Mouse (Mus musculus): ENCODE results near the gene Kank1. TPM values are rescaled to one million over a fixed set of nuclear protein-coding genes. Genes with fewer than 3 reads are reported as not detected.

Gene Kank1
- polyA plus RNA-seq, 1 experiment from 2014 or later: 8.2 TPM

DNA sequence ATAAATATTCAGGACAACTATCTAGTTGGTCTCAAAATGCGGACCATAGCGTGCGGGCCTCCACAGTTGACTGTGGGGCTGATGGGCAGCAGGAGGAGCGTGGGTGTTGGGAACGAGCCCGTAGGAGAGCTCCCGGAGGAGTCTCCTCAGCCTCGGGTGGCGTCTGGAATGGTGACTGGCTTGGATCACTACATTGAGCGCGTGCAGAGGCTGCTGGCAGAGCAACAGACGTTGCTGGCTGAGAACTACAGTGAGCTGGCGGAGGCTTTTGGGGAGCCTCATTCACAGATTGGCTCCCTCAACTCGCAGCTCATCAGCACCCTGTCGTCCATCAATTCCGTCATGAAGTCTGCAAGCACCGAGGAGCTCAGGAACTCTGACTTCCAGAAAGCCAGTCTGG, 174.6 kb downstream of the Kank1 start:
- no peak for DNase-seq
- WGBS (ENCODE audit: insufficient replicate concordance): 75% methylated on average over 17 of the region's 17 CpGs
- no peak overlapping the region for H3K9ac ChIP-seq (replicated peaks)
- H3K9me3 ChIP-seq (ENCODE audit: low read length): no peaks in the 10 kb centered on the region
- H3K4me2 ChIP-seq (ENCODE audit: low read depth, low read length): no peak overlapping the region
- no peak overlapping the region for H3K27ac ChIP-seq (ENCODE audit: low read depth)
- H3K4me1 ChIP-seq (ENCODE audit: insufficient read depth): no peaks in the 10 kb centered on the region
- TF ChIP-seq EP300 (IDR thresholded peaks at IDR 0.05; ENCODE audit: low read depth) (no peak), CTCF (IDR thresholded peaks at IDR 0.05; ENCODE audit: low read depth) (no peak)
- H3K27me3 ChIP-seq (ENCODE audit: insufficient read depth, low read length): peaks cover 6% of the 10 kb centered on the region; the same call in 1 of the 2 replicates
- ATAC-seq: no peak
- peaks cover 15% of the 10 kb centered on the region; the same call in 1 of the 2 replicates for H3K36me3 ChIP-seq (replicated peaks; ENCODE audit: insufficient read depth, low read length)
- H3K4me3 ChIP-seq (ENCODE audit: low read depth, low read length): no peak overlapping the region

DNA sequence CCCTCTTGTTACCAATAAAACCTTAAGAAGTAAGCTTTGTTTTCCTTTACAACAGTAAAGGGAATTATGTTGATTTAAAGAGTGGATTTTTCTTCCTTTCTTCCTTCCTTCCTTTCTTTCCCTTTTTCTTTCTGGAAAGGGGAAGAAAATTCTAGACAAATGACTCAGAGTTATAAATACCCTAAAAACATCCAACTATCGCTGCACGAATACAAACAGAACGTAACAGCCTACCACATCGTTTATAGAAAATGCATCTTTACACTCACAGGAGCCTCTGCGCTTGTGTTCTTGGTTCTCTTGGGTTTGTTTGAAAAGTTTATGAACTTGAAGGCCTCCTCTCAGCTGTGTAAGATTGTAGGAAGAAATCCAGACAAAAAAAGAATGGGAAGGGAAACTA, 178.7 kb downstream of the Kank1 start:
- H3K4me3 ChIP-seq (ENCODE audit: low read depth, low read length): no peak overlapping the region
- 0 out of 2 replicates have a peak, but pooled peaks cover 7% of the 10 kb centered on the region for H3K36me3 ChIP-seq (replicated peaks; ENCODE audit: insufficient read depth, low read length)
- H3K27ac ChIP-seq (ENCODE audit: low read depth): 0 out of 2 replicates have a peak overlapping the region, but pooled peaks have one; percentile 22
- no peaks in the 10 kb centered on the region for H3K4me1 ChIP-seq (ENCODE audit: insufficient read depth)
- WGBS (ENCODE audit: insufficient replicate concordance): 55% methylated on average over 5 of the region's 5 CpGs
- no peaks in the 10 kb centered on the region for H3K27me3 ChIP-seq (ENCODE audit: insufficient read depth, low read length)
- no peak overlapping the region for H3K4me2 ChIP-seq (ENCODE audit: low read depth, low read length)
- TF ChIP-seq CTCF (IDR thresholded peaks at IDR 0.05; ENCODE audit: low read depth) (no peak), EP300 (IDR thresholded peaks at IDR 0.05; ENCODE audit: low read depth) (no peak)
- H3K9me3 ChIP-seq (ENCODE audit: low read length): no peaks in the 10 kb centered on the region
- H3K9ac ChIP-seq (replicated peaks): no peak overlapping the region
- no peak for DNase-seq
- no peak for ATAC-seq

- Histone ChIP-seq H3K27me3 (ENCODE audit: insufficient read depth, low read length) (no peaks in the 10 kb centered on the region), H3K27ac (ENCODE audit: low read depth) (no peak overlapping the region), H3K9me3 (ENCODE audit: low read length) (no peaks in the 10 kb centered on the region), H3K4me1 (ENCODE audit: insufficient read depth) (no peaks in the 10 kb centered on the region), H3K9ac (replicated peaks) (no peak overlapping the region), H3K4me3 (ENCODE audit: low read depth, low read length) (no peak overlapping the region), H3K4me2 (ENCODE audit: low read depth, low read length) (no peak overlapping the region), H3K36me3 (replicated peaks; ENCODE audit: insufficient read depth, low read length) (no peaks in the 10 kb centered on the region)
- WGBS (ENCODE audit: insufficient replicate concordance): 69% methylated on average over 3 of the region's 3 CpGs
- ATAC-seq (no peak), DNase-seq (no peak)
- no peak for TF ChIP-seq CTCF (IDR thresholded peaks at IDR 0.05; ENCODE audit: low read depth)
- no peak for TF ChIP-seq EP300 (IDR thresholded peaks at IDR 0.05; ENCODE audit: low read depth)
These were observed 180.9 kb downstream of the Kank1 start for GRCm38 (mm10) chr19:25417671-25418070.

DNA sequence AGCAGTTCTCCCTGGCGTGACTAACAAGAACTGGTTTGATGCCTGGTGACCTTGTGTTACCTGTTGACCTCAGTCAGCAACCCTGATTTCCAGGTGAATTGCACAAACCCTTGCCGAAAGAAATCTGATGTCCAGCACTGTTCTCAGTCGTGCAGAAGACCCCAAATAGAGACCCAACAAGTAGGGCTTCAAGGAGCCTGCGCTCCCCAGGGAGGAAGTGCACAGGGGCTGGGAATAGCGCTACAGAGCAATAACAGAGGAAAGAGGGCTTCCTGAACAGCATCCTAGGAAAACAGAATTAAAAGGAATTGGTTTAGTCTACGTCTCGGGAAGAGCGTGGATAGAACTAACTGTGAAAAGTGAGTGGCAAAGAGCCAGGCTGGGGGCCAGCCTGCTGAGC, 183.2 kb downstream of the Kank1 start:
- Histone ChIP-seq H3K4me2 (ENCODE audit: low read depth, low read length) (no peak overlapping the region), H3K4me1 (ENCODE audit: insufficient read depth) (no peaks in the 10 kb centered on the region), H3K9me3 (ENCODE audit: low read length) (no peaks in the 10 kb centered on the region), H3K4me3 (ENCODE audit: low read depth, low read length) (no peak overlapping the region), H3K27me3 (ENCODE audit: insufficient read depth, low read length) (no peaks in the 10 kb centered on the region), H3K9ac (replicated peaks) (no peak overlapping the region), H3K27ac (ENCODE audit: low read depth) (no peak overlapping the region), H3K36me3 (replicated peaks; ENCODE audit: insufficient read depth, low read length) (peaks cover 9% of the 10 kb centered on the region; the same call in 1 of the 2 replicates)
- TF ChIP-seq CTCF (IDR thresholded peaks at IDR 0.05; ENCODE audit: low read depth) (no peak), EP300 (IDR thresholded peaks at IDR 0.05; ENCODE audit: low read depth) (no peak)
- WGBS (ENCODE audit: insufficient replicate concordance): 62% methylated on average over 8 of the region's 8 CpGs
- DNase-seq (no peak), ATAC-seq (no peak)

GRCm38 (mm10) chr19:25422096-25422495, 185.3 kb downstream of the Kank1 start:
- H3K9ac ChIP-seq (replicated peaks): no peak overlapping the region
- H3K36me3 ChIP-seq (replicated peaks; ENCODE audit: insufficient read depth, low read length): peaks cover 12% of the 10 kb centered on the region; the same call in 1 of the 2 replicates
- no peak overlapping the region for H3K27ac ChIP-seq (ENCODE audit: low read depth)
- ATAC-seq (no peak), DNase-seq (no peak)
- no peaks in the 10 kb centered on the region for H3K27me3 ChIP-seq (ENCODE audit: insufficient read depth, low read length)
- TF ChIP-seq EP300 (IDR thresholded peaks at IDR 0.05; ENCODE audit: low read depth) (no peak), CTCF (IDR thresholded peaks at IDR 0.05; ENCODE audit: low read depth) (no peak)
- H3K4me2 ChIP-seq (ENCODE audit: low read depth, low read length): no peak overlapping the region
- H3K9me3 ChIP-seq (ENCODE audit: low read length): no peaks in the 10 kb centered on the region
- H3K4me1 ChIP-seq (ENCODE audit: insufficient read depth): no peaks in the 10 kb centered on the region
- WGBS (ENCODE audit: insufficient replicate concordance): 58% methylated on average over 7 of the region's 7 CpGs
- H3K4me3 ChIP-seq (ENCODE audit: low read depth, low read length): no peak overlapping the region

DNA sequence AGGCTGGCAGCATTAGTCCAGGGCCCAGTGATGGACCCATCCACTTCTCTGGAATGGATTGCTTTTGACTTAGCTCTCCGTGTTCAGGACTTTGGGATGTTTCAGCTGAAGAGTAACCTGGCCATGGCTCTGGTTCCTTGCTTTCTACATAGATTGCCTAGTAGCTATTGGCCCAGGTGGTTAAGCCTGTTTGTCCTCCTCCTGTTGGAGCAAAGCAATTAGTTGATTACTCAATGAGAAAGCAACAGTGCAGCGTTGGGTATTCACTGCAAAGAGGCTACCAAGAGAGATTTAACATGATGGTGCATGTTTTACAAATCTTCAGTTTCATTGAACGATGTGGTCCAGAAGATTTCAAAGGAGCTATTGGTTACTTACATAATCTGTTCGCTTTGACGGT, 186.6 kb downstream of the Kank1 start:
- H3K4me2 ChIP-seq (ENCODE audit: low read depth, low read length): no peak overlapping the region
- 81% methylated on average over 5 of the region's 5 CpGs for WGBS (ENCODE audit: insufficient replicate concordance)
- peaks cover 19% of the 10 kb centered on the region for H3K36me3 ChIP-seq (replicated peaks; ENCODE audit: insufficient read depth, low read length)
- no peaks in the 10 kb centered on the region for H3K4me1 ChIP-seq (ENCODE audit: insufficient read depth)
- DNase-seq: no peak
- TF ChIP-seq CTCF (IDR thresholded peaks at IDR 0.05; ENCODE audit: low read depth): no peak
- no peak for TF ChIP-seq EP300 (IDR thresholded peaks at IDR 0.05; ENCODE audit: low read depth)
- no peak overlapping the region for H3K4me3 ChIP-seq (ENCODE audit: low read depth, low read length)
- no peak overlapping the region for H3K27ac ChIP-seq (ENCODE audit: low read depth)
- H3K9ac ChIP-seq (replicated peaks): no peak overlapping the region
- H3K9me3 ChIP-seq (ENCODE audit: low read length): no peaks in the 10 kb centered on the region
- ATAC-seq: no peak
- H3K27me3 ChIP-seq (ENCODE audit: insufficient read depth, low read length): no peaks in the 10 kb centered on the region

GRCm38 (mm10) chr19:25426431-25426830, 189.7 kb downstream of the Kank1 start:
- H3K4me3 ChIP-seq (ENCODE audit: low read depth, low read length): no peak overlapping the region
- WGBS (ENCODE audit: insufficient replicate concordance): 82% methylated on average over 5 of the region's 5 CpGs
- H3K27me3 ChIP-seq (ENCODE audit: insufficient read depth, low read length): no peaks in the 10 kb centered on the region
- no peak overlapping the region for H3K9ac ChIP-seq (replicated peaks)
- ATAC-seq (no peak), DNase-seq (no peak)
- no peak for TF ChIP-seq EP300 (IDR thresholded peaks at IDR 0.05; ENCODE audit: low read depth)
- no peak for TF ChIP-seq CTCF (IDR thresholded peaks at IDR 0.05; ENCODE audit: low read depth)
- no peak overlapping the region for H3K27ac ChIP-seq (ENCODE audit: low read depth)
- H3K9me3 ChIP-seq (ENCODE audit: low read length): no peaks in the 10 kb centered on the region
- peaks cover 29% of the 10 kb centered on the region for H3K36me3 ChIP-seq (replicated peaks; ENCODE audit: insufficient read depth, low read length)
- H3K4me2 ChIP-seq (ENCODE audit: low read depth, low read length): no peak overlapping the region
- H3K4me1 ChIP-seq (ENCODE audit: insufficient read depth): no peaks in the 10 kb centered on the region
